Mouse (Mus musculus) kidney, embryonic 16.5 days (tissue): ENCODE data around the gene Tmem229a. TPM values are rescaled to one million over a fixed set of nuclear protein-coding genes. Genes with fewer than 3 reads are reported as not detected.

Source experiments
- ATAC-seq: fragments of 200-750 bp; cut with Nextera tagmentation; 2 replicates; pipeline ENCODE4 v1.8.0; 2017; ENCODE audit warnings: moderate TSS enrichment; ENCODE audit not compliant: low FRiP score, low TSS enrichment
- H3K27ac ChIP-seq: fragments of 300-500 bp; sonication (generic); 2 replicates; pipeline ENCODE4 v1.5.1; 2014; ENCODE audit warnings: low read length
- H3K27me3 ChIP-seq: fragments of 300-500 bp; sonication (generic); 2 replicates; pipeline ENCODE4 v1.6.1; 2014; ENCODE audit warnings: low read length, control low read depth, mixed read lengths; ENCODE audit not compliant: insufficient read depth
- H3K36me3 ChIP-seq: fragments of 300-500 bp; sonication (generic); 2 replicates; pipeline ENCODE4 v1.6.1; 2014; ENCODE audit warnings: low read length, control low read depth, mixed read lengths; ENCODE audit not compliant: insufficient read depth
- H3K4me1 ChIP-seq: fragments of 300-500 bp; sonication (generic); 2 replicates; pipeline ENCODE4 v1.6.1; 2014; ENCODE audit warnings: low read length, control low read depth, mixed read lengths; ENCODE audit not compliant: insufficient read depth
- H3K4me2 ChIP-seq: fragments of 300-500 bp; sonication (generic); replicated peaks from 2 replicates; pipeline ENCODE4 v1.6.1; 2014; ENCODE audit warnings: low read depth, low read length
- H3K4me3 ChIP-seq: fragments of 300-500 bp; sonication (generic); 2 replicates; pipeline ENCODE4 v1.5.1; 2014; ENCODE audit warnings: mild to moderate bottlenecking, low read length
- H3K9ac ChIP-seq: fragments of 300-500 bp; sonication (generic); replicated peaks from 2 replicates; pipeline ENCODE4 v1.6.1; 2014; ENCODE audit warnings: low read length
- H3K9me3 ChIP-seq: fragments of 300-500 bp; sonication (generic); 2 replicates; pipeline ENCODE4 v1.6.1; 2016; ENCODE audit warnings: low read length, control low read depth
- WGBS: fragments of 180-500 bp; shearing (Covaris S2); extraction: QIAGEN DNeasy Blood & Tissue Kit; methylation state at CpG from one replicate; pipeline ENCODE4 v1.1.7; 2014; 5-methylcytosine and 5-hydroxymethylcytosine counted together
- polyA plus RNA-seq: library from polyadenylated mRNA; unstranded; fragments of >200 nt; fragmentation: Nextera tagmentation; extraction: Ambion mirVana; gene quantifications from 2 replicates; pipeline ENCODE4 v1.2.1, GENCODE M21; 2015

Gene Tmem229a
- polyA plus RNA-seq, 1 experiment from 2014 or later = 11.3 TPM

DNA sequence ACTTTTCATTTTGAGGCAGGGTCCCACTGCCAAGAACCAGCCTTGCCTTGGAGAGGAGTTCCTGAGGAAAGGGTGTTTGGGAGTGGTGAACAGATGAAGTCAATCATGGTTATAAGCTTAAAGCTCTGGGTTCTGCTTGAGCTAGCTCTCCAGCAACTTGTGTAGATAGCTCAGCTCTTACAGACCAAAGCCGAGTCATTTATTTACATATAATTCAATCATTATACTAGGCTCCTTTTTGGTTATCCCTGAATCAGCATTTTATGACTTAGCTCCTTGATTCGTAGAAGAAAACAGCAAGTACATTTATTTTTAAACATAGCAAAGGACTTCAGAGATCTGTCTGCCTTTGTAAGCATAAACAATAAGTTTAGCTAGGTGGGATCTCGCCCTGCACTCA lies 51.0 kb downstream of the Tmem229a start:
- ATAC-seq = no peak
- Histone ChIP-seq H3K4me3 (no peak overlapping the region), H3K27me3 (no peaks in the 10 kb centered on the region), H3K4me1 (no peaks in the 10 kb centered on the region), H3K9me3 (no peaks in the 10 kb centered on the region), H3K27ac (no peak overlapping the region), H3K4me2 (no peak overlapping the region), H3K36me3 (no peaks in the 10 kb centered on the region), H3K9ac (no peak overlapping the region)
- WGBS = 76% methylated on average over 3 of the region's 3 CpGs

Other genes with a start within 250 kb of the Tmem229a start
- gene Hyal6, start 223.1 kb downstream of the Tmem229a start, polyA plus RNA-seq = not detected in 2 replicates
- not detected in 2 replicates for gene Hyal4, start 208.0 kb downstream of the Tmem229a start, polyA plus RNA-seq
- not detected in 2 replicates for gene Spam1, start 165.1 kb downstream of the Tmem229a start, polyA plus RNA-seq
- not detected in 2 replicates for gene Hyal5, start 98.3 kb downstream of the Tmem229a start, polyA plus RNA-seq